Mouse (Mus musculus) frontal cortex, adult (tissue): Measurements from ENCODE around the gene Tubb4b.

Source experiments
- ATAC-seq: cut with Nextera tagmentation; 2 replicates; pipeline ENCODE4 v1.9.2; 2017; ENCODE audit warnings: mild to moderate bottlenecking, moderate library complexity, mixed read lengths; ENCODE audit not compliant: low TSS enrichment

The Tubb4b gene

DNA sequence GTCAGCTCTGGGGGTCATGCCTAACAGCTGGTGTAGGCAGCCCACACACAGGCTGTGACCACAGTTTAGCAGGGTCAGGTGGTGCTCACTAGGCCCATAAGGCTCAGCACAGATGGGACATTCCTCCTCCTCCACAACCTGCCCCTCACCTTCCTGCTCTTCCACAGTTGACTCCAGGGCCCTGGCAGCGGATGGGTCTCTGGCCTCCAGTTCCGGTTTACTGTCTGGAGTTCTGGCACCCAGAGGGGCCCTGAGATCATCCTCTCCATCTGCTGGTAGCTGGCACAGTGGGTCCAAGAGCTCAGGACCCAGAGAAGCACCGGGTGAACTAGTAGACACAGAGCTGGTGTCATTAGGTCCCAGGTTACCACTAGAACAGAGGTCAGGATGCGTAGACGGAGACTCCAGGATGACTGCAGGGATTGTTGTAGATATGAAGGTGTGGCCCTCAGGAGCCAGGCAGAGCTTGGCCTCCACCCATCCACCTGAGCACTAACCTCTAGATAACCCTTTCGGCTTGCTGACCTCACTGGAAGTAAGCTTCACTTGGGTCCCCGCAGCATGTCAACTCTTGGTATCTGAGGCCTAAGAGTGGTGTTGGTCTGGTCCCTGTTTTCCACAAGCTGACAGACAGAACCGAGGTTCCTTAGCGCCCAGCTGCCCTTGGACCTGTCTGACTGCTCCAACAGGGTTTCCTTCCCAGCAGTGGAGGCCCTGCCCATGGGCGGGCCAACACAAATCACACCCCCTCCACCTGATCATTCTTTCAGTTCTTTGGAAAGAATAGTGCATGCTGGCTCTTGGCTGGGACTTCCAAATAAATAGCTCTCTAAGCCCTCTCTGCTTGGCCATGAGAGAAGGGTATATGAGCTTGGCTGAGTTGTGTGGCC is 21.9 kb upstream of the Tubb4b start, which contains the start of gene AL732309.1:
Gene AL732309.1, minus strand, starts transcription at position 681 of the 890 bp plus-strand sequence.
- no peak for ATAC-seq

GRCm38 (mm10) chr2:25244144-25244543 is 19.6 kb upstream of the Tubb4b start:
- no peak for ATAC-seq

- no peak for ATAC-seq
Measured at GRCm38 (mm10) chr2:25243342-25243741, 18.8 kb upstream of the Tubb4b start.

DNA sequence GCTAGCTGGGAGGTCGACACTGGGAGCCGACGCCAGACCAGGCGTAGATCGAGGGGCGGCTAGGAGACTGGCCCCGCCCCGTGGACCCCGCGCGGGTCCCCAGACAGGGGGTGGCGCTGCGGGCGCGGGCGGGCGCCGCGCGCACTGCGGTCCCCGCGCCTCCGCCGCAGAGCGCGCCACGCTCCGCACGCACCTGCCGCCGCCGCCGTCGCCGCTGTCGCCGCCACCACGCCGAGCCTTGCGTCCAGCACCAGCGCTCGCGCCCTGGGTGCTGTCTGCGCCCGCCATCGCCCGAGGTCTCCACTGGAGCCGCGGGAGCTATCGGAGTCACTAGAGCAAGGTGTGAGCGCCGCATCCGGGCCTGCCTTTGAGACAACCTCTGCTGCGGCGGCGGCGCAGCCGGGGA is 17.6 kb upstream of the Tubb4b start, which contains the start of the genes Rnf208 and Cysrt1:
Gene Rnf208, plus strand, starts transcription at position 155 of the 406 bp plus-strand sequence.
Gene Cysrt1, minus strand, starts transcription at position 352 of the 406 bp plus-strand sequence.
- peak; percentile 21 for ATAC-seq

DNA sequence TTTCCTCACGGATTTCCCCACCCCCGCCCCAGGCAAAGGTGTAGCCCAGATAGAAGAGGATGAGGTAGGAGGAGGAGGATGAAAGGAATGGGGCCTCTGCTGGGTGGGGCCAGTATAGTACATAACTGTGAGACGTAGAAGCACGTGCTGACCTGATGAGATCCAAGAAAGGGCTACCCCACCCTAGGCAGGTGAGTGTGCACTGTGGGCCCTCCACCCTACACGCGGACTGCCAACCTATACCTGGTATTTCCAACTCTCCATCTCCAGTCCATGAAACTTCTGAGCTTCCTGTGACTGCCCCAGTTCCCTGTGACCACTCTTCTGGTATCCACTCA is 16.9 kb upstream of the Tubb4b start:
- ATAC-seq: no peak

- peak; percentile 76 for ATAC-seq
Measured at GRCm38 (mm10) chr2:25240723-25241437, 16.4 kb upstream of the Tubb4b start.

- ATAC-seq: no peak
Measured at GRCm38 (mm10) chr2:25240310-25240709, 15.8 kb upstream of the Tubb4b start.

GRCm38 (mm10) chr2:25239766-25240165 is 15.3 kb upstream of the Tubb4b start:
- ATAC-seq: no peak

DNA sequence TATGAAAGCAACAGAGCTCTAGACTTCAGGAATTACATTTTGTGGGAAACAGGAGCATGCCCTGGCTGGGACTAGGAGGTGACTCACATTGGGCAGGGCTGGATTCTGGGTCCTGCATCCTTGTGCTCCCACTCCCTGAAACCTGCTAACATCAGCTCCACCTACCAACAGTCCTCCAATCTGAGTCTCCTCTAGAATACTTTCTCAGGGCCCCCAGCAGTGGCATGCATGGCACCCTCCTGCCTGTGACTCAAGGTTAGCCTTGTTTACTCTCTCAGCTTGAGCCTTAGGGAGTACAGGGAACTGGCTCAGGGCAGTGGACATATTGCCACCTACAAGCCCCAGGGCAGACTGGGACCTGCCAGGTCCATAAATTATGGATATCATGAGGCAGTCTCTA is 13.6 kb upstream of the Tubb4b start:
- ATAC-seq: no peak

GRCm38 (mm10) chr2:25237522-25237921 is 13.0 kb upstream of the Tubb4b start:
- no peak for ATAC-seq

- ATAC-seq: no peak
Measured at GRCm38 (mm10) chr2:25236614-25237013, 12.1 kb upstream of the Tubb4b start, which contains the start of gene Rnf224. Gene Rnf224, minus strand, starts transcription at chr2:25236787.

DNA sequence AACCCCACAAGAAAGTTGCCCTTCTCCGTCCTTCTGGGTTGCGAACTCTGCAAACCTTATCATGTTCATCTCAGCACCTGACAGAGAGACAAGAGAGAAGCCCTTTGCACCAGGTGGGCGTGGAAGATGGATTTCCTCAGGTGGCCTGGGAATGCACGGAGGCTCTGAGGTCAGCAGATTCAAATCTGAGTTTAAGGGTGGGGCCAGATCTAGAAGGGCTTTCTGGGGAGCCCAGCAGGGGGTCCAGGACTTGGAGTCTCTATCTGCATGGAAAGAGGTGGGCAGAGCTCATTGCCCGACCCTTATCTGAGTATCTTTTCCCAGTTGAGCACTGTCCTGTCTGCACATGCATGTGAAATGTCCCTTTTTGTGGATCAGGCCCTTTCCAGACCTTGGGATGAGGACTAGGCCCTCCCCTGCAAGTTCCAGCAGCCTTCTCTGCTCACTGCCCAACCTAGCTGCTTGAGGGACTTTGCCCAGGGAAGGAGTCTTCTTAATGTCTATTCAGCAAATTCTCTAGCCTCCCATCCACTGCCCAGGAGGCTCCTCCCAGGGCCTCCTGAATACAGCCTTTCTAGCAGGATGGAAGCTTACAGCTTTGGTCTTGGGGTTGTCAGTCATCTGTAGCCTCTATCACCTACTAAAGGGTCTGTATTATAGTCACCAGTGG is 10.2 kb upstream of the Tubb4b start:
- no peak for ATAC-seq

DNA sequence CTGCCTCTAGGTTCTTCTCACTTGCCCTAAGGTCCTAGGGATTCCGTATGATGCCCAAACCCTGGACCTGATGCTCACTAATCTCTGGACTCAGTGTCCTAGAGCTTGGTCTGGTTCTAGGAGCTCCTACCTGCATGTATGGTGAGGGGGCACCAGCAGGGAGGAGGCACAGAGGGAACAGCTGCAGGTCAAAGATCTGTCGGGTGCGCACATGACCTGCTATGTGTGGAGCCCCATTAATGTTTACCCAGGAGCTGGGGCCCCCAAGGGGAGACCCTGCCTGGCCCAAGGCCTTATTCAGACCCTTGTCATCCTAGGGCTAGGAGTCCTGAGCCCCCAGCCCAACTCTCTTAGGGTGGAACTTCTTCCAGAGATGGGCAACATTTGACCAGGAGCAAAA is 9.5 kb upstream of the Tubb4b start, which contains the start of gene Slc34a3:
Gene Slc34a3, minus strand, starts transcription at position 315 of the 400 bp plus-strand sequence.
- ATAC-seq: no peak

GRCm38 (mm10) chr2:25233421-25233820 is 8.9 kb upstream of the Tubb4b start:
- no peak for ATAC-seq

DNA sequence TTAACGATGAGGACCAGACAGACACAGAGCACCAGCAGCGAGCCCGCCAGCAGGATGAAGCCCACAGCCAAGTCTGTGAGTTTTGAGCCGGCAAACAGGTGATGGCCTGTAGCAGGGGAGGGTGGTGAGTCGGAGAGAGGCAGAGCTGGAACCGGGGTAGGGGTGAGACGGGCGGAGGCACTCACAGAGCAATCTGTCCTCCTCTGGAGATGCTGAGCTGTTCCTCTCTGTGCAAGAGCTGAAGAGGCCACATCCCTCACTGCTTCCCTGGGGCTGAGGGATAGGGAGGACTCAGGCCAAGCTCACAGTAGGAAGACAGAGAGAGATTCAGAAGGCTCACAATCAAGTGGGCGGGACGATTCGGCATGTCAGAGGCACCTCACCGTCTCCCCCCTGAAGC is 6.5 kb upstream of the Tubb4b start:
- no peak for ATAC-seq

- ATAC-seq: no peak
Measured at GRCm38 (mm10) chr2:25230581-25230980, 6.1 kb upstream of the Tubb4b start.

- no peak for ATAC-seq
Measured at GRCm38 (mm10) chr2:25229582-25229981, 5.1 kb upstream of the Tubb4b start.

GRCm38 (mm10) chr2:25228995-25229530 is 4.6 kb upstream of the Tubb4b start:
- no peak for ATAC-seq

DNA sequence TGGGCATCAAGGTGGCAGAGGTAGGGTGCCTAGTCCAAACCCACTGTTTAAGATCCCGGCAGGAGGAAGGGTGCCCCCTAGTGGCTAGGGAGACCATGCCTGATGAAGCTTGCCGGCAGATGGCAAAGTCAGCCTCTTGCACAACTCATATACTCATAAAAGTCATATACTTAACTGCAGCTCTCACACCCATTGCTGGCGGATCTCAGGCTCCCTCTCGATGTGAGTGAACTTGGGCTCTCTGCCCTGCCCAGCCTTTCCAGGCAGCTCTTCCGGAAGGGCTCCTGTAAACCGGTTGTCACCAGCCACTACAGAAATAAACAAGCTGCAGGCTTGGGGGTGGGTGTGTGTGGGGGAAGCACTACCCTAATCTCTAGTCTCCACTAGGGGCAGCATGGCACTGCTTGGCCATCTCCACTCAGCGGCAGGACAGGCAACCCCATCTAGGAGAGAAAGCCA is 4.0 kb upstream of the Tubb4b start:
- peak; percentile 46 for ATAC-seq

GRCm38 (mm10) chr2:25227406-25227805 is 2.9 kb upstream of the Tubb4b start:
- no peak for ATAC-seq

DNA sequence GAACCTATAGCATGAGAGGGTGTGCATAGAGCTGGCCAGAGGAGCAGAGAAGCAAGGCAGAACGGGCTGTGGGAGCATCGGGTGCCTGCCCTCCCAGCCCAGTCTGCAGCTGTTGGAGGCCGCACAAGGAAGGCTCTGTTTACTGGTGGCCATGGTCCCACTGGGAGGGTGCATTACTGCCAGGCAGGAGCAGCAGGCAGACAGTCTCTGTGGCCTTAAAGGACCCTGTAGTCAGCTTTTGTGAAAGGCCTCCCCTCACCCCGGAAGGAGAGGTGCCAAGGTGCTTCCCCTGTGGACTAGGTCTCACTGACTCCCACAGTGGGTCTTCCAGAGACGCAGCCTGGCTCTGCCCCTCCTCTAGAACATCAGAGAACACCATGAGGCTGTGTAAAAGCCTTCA is 2.4 kb upstream of the Tubb4b start:
- no peak for ATAC-seq
